ENCODE assay signal across 8 mouse cellular contexts in the genomic region with DNA sequence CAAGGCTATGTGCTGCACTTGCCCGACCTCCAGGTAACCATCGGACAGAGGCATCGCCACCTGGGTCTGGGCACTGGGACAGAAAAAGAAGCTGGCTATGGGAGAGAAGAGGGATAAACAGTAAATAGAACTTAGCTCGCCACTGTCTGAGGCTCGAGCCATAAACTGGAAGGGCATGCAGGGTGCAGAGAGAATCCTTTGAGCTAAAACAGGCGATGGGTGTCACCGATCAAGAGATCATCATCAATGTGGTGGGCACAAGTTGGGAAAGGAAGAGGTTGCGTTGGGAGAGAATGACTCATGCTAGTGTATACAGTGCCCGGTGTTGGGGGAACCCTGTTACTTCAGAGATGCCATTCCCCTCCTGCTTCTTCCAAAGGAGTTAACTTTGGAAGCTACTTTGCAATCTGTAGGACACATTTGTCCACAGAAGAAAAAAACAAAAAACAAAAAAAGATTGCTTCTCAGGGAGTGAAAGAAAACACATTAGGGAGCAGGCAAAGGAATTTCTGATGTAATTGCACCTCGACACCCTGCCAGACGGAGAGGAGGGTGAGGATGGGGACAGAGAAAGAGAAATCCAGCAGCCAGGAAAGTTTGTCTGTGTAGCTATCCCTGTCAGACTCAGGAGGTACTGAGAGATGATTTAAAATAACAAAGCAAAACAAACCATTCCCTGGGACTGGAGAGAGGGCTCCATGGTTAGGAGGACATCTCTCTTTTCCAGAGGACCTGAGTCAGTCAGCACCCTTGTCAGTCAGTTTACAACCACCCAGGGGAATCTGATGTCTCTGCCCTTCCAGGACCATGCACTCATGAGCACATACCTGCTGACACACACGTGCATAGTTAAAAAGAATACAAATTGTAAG. TPM values are rescaled to one million over a fixed set of nuclear protein-coding genes. Genes with fewer than 3 reads are reported as not detected.
DNase-seq lines count a peak whose midpoint lies in the region; ATAC-seq lines count a peak whose summit lies in the region.

No protein-coding gene starts in this region.

- no peak for DNase-seq in forebrain, embryonic 14.5 days (ENCODE audit: low spot score)
- no peak for DNase-seq in layer of hippocampus, postnatal 10 days (ENCODE audit: low spot score in 2 of 2)
- no peak for DNase-seq in thymus, postnatal 4 days
- DNase-seq in layer of hippocampus, postnatal 36 days: no peak

- no peak for ATAC-seq in megakaryocyte, adult 5-6 weeks (ENCODE audit: poor library complexity, severe bottlenecking)
- no peak for ATAC-seq in forebrain, embryonic 14.5 days
- no peak for ATAC-seq in limb, embryonic 12.5 days (ENCODE audit: insufficient number of reproducible peaks, insufficient read depth, low FRiP score, low TSS enrichment, low read depth)
- no peak for ATAC-seq in stomach, embryonic 14.5 days (ENCODE audit: insufficient number of reproducible peaks, insufficient read depth, low FRiP score, low read depth)

- no peaks in the 10 kb centered on the region for H3K9me3 ChIP-seq in megakaryocyte, embryonic 14.5 days
- H3K9me3 ChIP-seq in forebrain, embryonic 14.5 days (replicated peaks; ENCODE audit: control insufficient read depth, low read length): no peaks in the 10 kb centered on the region
- H3K9me3 ChIP-seq in limb, embryonic 12.5 days: no peaks in the 10 kb centered on the region
- H3K9me3 ChIP-seq in stomach, embryonic 14.5 days (ENCODE audit: control insufficient read depth, low read depth, low read length): no peaks in the 10 kb centered on the region

- H3K4me3 ChIP-seq in megakaryocyte, embryonic 14.5 days (replicated peaks): peak overlapping the region; percentile 90
- peak overlapping the region; percentile 32 for H3K4me3 ChIP-seq in forebrain, embryonic 14.5 days (ENCODE audit: low read depth, low read length)
- H3K4me3 ChIP-seq in limb, embryonic 12.5 days (replicated peaks): peak overlapping the region; percentile 60
- H3K4me3 ChIP-seq in stomach, embryonic 14.5 days (ENCODE audit: low read depth, low read length): peak overlapping the region; percentile 48

- peak overlapping the region; percentile 63 for H3K9ac ChIP-seq in forebrain, embryonic 14.5 days (ENCODE audit: low read length)
- H3K9ac ChIP-seq in limb, embryonic 12.5 days (replicated peaks): peak overlapping the region; percentile 86
- peak overlapping the region; percentile 58; the same call in 1 of the 2 replicates for H3K9ac ChIP-seq in stomach, embryonic 14.5 days (replicated peaks; ENCODE audit: low read depth, low read length)

- H3K36me3 ChIP-seq in megakaryocyte, embryonic 14.5 days (replicated peaks; ENCODE audit: low read length): no peaks in the 10 kb centered on the region
- H3K36me3 ChIP-seq in forebrain, embryonic 14.5 days (ENCODE audit: control insufficient read depth, insufficient read depth, low read length): no peaks in the 10 kb centered on the region
- no peaks in the 10 kb centered on the region for H3K36me3 ChIP-seq in limb, embryonic 12.5 days
- H3K36me3 ChIP-seq in stomach, embryonic 14.5 days (ENCODE audit: control insufficient read depth, insufficient read depth, low read length): no peaks in the 10 kb centered on the region

- H3K4me2 ChIP-seq in forebrain, embryonic 14.5 days (ENCODE audit: low read length): peak overlapping the region; percentile 74
- H3K4me2 ChIP-seq in limb, embryonic 12.5 days: peak overlapping the region; percentile 93
- peak overlapping the region; percentile 97 for H3K4me2 ChIP-seq in stomach, embryonic 14.5 days (replicated peaks; ENCODE audit: low read depth, low read length)

- 35% methylated on average over 12 of the region's 12 CpGs for WGBS in forebrain, embryonic 14.5 days
- 17% methylated on average over 12 of the region's 12 CpGs for WGBS in limb, embryonic 12.5 days
- 21% methylated on average over 12 of the region's 12 CpGs for WGBS in stomach, embryonic 14.5 days

- no peak overlapping the region for H3K27ac ChIP-seq in forebrain, embryonic 14.5 days (ENCODE audit: low read depth, low read length)
- H3K27ac ChIP-seq in limb, embryonic 12.5 days: no peak overlapping the region
- H3K27ac ChIP-seq in stomach, embryonic 14.5 days (ENCODE audit: low read length): no peak overlapping the region

- peaks cover 21% of the 10 kb centered on the region for H3K27me3 ChIP-seq in megakaryocyte, embryonic 14.5 days (replicated peaks)
- H3K27me3 ChIP-seq in forebrain, embryonic 14.5 days (replicated peaks; ENCODE audit: control insufficient read depth, insufficient read depth, low read length): 0 out of 2 replicates have a peak, but pooled peaks cover 4% of the 10 kb centered on the region
- H3K27me3 ChIP-seq in limb, embryonic 12.5 days: 0 out of 2 replicates have a peak, but pooled peaks cover 3% of the 10 kb centered on the region
- H3K27me3 ChIP-seq in stomach, embryonic 14.5 days (ENCODE audit: control insufficient read depth, insufficient read depth, low read length): no peaks in the 10 kb centered on the region

- H3K4me1 ChIP-seq in megakaryocyte, embryonic 14.5 days: peaks cover 39% of the 10 kb centered on the region
- peaks cover 10% of the 10 kb centered on the region for H3K4me1 ChIP-seq in forebrain, embryonic 14.5 days (ENCODE audit: control insufficient read depth, insufficient read depth, low read length)
- peaks cover 30% of the 10 kb centered on the region for H3K4me1 ChIP-seq in limb, embryonic 12.5 days (replicated peaks)
- peaks cover 7% of the 10 kb centered on the region; the same call in 1 of the 2 replicates for H3K4me1 ChIP-seq in stomach, embryonic 14.5 days (ENCODE audit: control insufficient read depth, insufficient read depth, low read length)

RNA-seq across cellular contexts. Expression of a gene that starts 0.7 kb away (rescaled TPM):
- polyA plus RNA-seq in megakaryocyte, embryonic 14.5 days (2012; ENCODE audit: insufficient read depth, low replicate concordance): 1.7 TPM in 1 of 2 replicates, not detected in the other
- 73.8 and 76.6 TPM in 2 replicates for total RNA-seq in megakaryocyte, adult 5-6 weeks (2015)
- total RNA-seq in megakaryocyte, adult 5-6 weeks (2017): 72.2 and 76.2 TPM in 2 replicates
- polyA plus RNA-seq in forebrain, embryonic 14.5 days (2014; fragmentation: Nextera tagmentation; extraction: Ambion mirVana): 1.2 and 1.9 TPM in 2 replicates
- polyA plus RNA-seq in limb, embryonic 12.5 days (2016; fragmentation: Nextera tagmentation; extraction: Ambion mirVana): 14.9 and 15.8 TPM in 2 replicates
- 7.1 and 10.6 TPM in 2 replicates for polyA plus RNA-seq in stomach, embryonic 14.5 days (2014; fragmentation: Nextera tagmentation; extraction: Ambion mirVana)
- total RNA-seq in layer of hippocampus, postnatal 10 days (2021): 1 to 10 TPM in 1 of 2 experiments, under 1 TPM in 1; 0.33 to 1.6 TPM
- 1 to 10 TPM; 1.5 to 1.7 TPM for total RNA-seq in layer of hippocampus, postnatal 36 days (2021)

RNA-seq across cellular contexts. Expression of a gene that starts 34.9 kb away (rescaled TPM):
- not detected in 2 replicates for polyA plus RNA-seq in megakaryocyte, embryonic 14.5 days (2012; ENCODE audit: insufficient read depth, low replicate concordance)
- total RNA-seq in megakaryocyte, adult 5-6 weeks (2015): not detected in 2 replicates
- total RNA-seq in megakaryocyte, adult 5-6 weeks (2017): not detected in 2 replicates
- polyA plus RNA-seq in forebrain, embryonic 14.5 days (2014; fragmentation: Nextera tagmentation; extraction: Ambion mirVana): not detected in 2 replicates
- 0.46 and 0.47 TPM in 2 replicates for polyA plus RNA-seq in limb, embryonic 12.5 days (2016; fragmentation: Nextera tagmentation; extraction: Ambion mirVana)
- 0.12 and 0.21 TPM in 2 replicates for polyA plus RNA-seq in stomach, embryonic 14.5 days (2014; fragmentation: Nextera tagmentation; extraction: Ambion mirVana)
- not detected for total RNA-seq in layer of hippocampus, postnatal 10 days (2021)
- total RNA-seq in layer of hippocampus, postnatal 36 days (2021): not detected

RNA-seq across cellular contexts. Expression of a gene that starts 52.5 kb away (rescaled TPM):
- 1.2 and 5.3 TPM in 2 replicates for polyA plus RNA-seq in megakaryocyte, embryonic 14.5 days (2012; ENCODE audit: insufficient read depth, low replicate concordance)
- 9.3 and 10.1 TPM in 2 replicates for total RNA-seq in megakaryocyte, adult 5-6 weeks (2015)
- total RNA-seq in megakaryocyte, adult 5-6 weeks (2017): 9.4 and 12.2 TPM in 2 replicates
- 14.0 and 14.4 TPM in 2 replicates for polyA plus RNA-seq in forebrain, embryonic 14.5 days (2014; fragmentation: Nextera tagmentation; extraction: Ambion mirVana)
- polyA plus RNA-seq in limb, embryonic 12.5 days (2016; fragmentation: Nextera tagmentation; extraction: Ambion mirVana): 30.4 and 33.6 TPM in 2 replicates
- polyA plus RNA-seq in stomach, embryonic 14.5 days (2014; fragmentation: Nextera tagmentation; extraction: Ambion mirVana): 24.3 and 26.4 TPM in 2 replicates
- total RNA-seq in layer of hippocampus, postnatal 10 days (2021): 10 to 100 TPM; 30.7 to 31.7 TPM
- total RNA-seq in layer of hippocampus, postnatal 36 days (2021): 10 to 100 TPM; 27.1 to 29.0 TPM

RNA-seq across cellular contexts. Expression of a gene that starts 57.6 kb away (rescaled TPM):
- 0.60 TPM in 1 of 2 replicates, not detected in the other for polyA plus RNA-seq in megakaryocyte, embryonic 14.5 days (2012; ENCODE audit: insufficient read depth, low replicate concordance)
- total RNA-seq in megakaryocyte, adult 5-6 weeks (2015): 0.11 and 0.14 TPM in 2 replicates
- total RNA-seq in megakaryocyte, adult 5-6 weeks (2017): 0.55 and 1.1 TPM in 2 replicates
- polyA plus RNA-seq in forebrain, embryonic 14.5 days (2014; fragmentation: Nextera tagmentation; extraction: Ambion mirVana): 1.3 and 3.6 TPM in 2 replicates
- polyA plus RNA-seq in limb, embryonic 12.5 days (2016; fragmentation: Nextera tagmentation; extraction: Ambion mirVana): 38.7 and 40.5 TPM in 2 replicates
- polyA plus RNA-seq in stomach, embryonic 14.5 days (2014; fragmentation: Nextera tagmentation; extraction: Ambion mirVana): 0.97 and 1.9 TPM in 2 replicates
- total RNA-seq in layer of hippocampus, postnatal 10 days (2021): 1 to 10 TPM in 1 of 2 experiments, under 1 TPM in 1; 0.75 to 1.3 TPM
- total RNA-seq in layer of hippocampus, postnatal 36 days (2021): under 1 TPM; 0.30 to 0.81 TPM

Comparison
In these comparisons a context has a peak if more than half of its experiments do, and no peak if none do; other contexts are left out.
1. H3K4me3 ChIP-seq: peak in every context shown above with its lines; median percentile 90 in megakaryocyte, embryonic 14.5 days; 60 in limb, embryonic 12.5 days; 48 in stomach, embryonic 14.5 days; 32 in forebrain, embryonic 14.5 days.